Mouse (Mus musculus): ENCODE data around the gene Plekhf1. TPM values are rescaled to one million over a fixed set of nuclear protein-coding genes. Genes with fewer than 3 reads are reported as not detected.

The Plekhf1 gene
- total RNA-seq, 2 experiments from 2014 or later = 13.9 to 16.0 TPM

Other genes with a start within 250 kb of the Plekhf1 start
- gene Uri1, start 204.5 kb downstream of the Plekhf1 start, total RNA-seq (2021) = 10 to 100 TPM; 18.9 to 31.4 TPM
- 1 to 10 TPM; 1.2 to 1.9 TPM for gene Ccne1, start 120.5 kb downstream of the Plekhf1 start, total RNA-seq (2021)
- 10 to 100 TPM; 26.0 to 27.3 TPM for gene 1600014C10Rik, start 44.8 kb downstream of the Plekhf1 start, total RNA-seq (2021)
- gene Pop4, start 43.4 kb upstream of the Plekhf1 start, total RNA-seq (2021) = 10 to 100 TPM; 12.5 to 12.9 TPM